ENCODE assay signal across 11 mouse cellular contexts in genomic region chr15:30285572-30286244, GRCm38 (mm10).
DNase-seq lines count a peak whose midpoint lies in the region; ATAC-seq lines count a peak whose summit lies in the region.
"Had no signal": no experiment of that assay in that cellular context is flagged by ENCODE, and none has a peak within 500 bp of the region (broad histone marks: within the 10 kb centered on the region; RNA-seq: fewer than 3 reads in every experiment).

No protein-coding gene starts in this region.

- peak overlapping the region; percentile 23 for H3K4me2 ChIP-seq in hindbrain, embryonic 14.5 days (replicated peaks)
- no peak overlapping the region for H3K4me2 ChIP-seq in hindbrain, embryonic 11.5 days (replicated peaks; ENCODE audit: low read depth, low read length)
- H3K4me2 ChIP-seq: embryonic facial prominence, embryonic 12.5 days; heart, embryonic 15.5 days had no signal

- H3K27ac ChIP-seq in hindbrain, embryonic 14.5 days: peak overlapping the region; percentile 10; the same call in 1 of the 2 replicates
- no peak overlapping the region for H3K27ac ChIP-seq in hindbrain, embryonic 11.5 days (ENCODE audit: low read depth, low read length)
- H3K27ac ChIP-seq: embryonic facial prominence, embryonic 12.5 days; heart, embryonic 15.5 days had no signal

- WGBS in hindbrain, embryonic 14.5 days: 79% methylated on average over 15 of the region's 15 CpGs
- 89% methylated on average over 15 of the region's 15 CpGs for WGBS in hindbrain, embryonic 11.5 days

- DNase-seq in hindbrain, embryonic 14.5 days (ENCODE audit: low spot score): no peak
- no peak for DNase-seq in hindbrain, embryonic 11.5 days (ENCODE audit: low spot score)
- peak; percentile 33 for DNase-seq in right cerebral cortex, adult 18-20 months
- no peak for DNase-seq in right cerebral cortex, postnatal 4 days
- DNase-seq in layer of hippocampus, adult 18-20 months (ENCODE audit: low spot score in 2 of 2): peak; percentile 25 to 64
- peak; percentile 49 for DNase-seq in telencephalon, adult 2 months (ENCODE audit: low read depth, low spot score)
- no peak for DNase-seq in frontal cortex, postnatal 10 days (ENCODE audit: low spot score in 2 of 2)
- DNase-seq in testis, postnatal 10 days (ENCODE audit: low spot score): no peak

- no peak overlapping the region for H3K4me3 ChIP-seq in hindbrain, embryonic 14.5 days (replicated peaks; ENCODE audit: low read length)
- no peak overlapping the region for H3K4me3 ChIP-seq in hindbrain, embryonic 11.5 days (ENCODE audit: low read depth, low read length)
- H3K4me3 ChIP-seq: embryonic facial prominence, embryonic 12.5 days; heart, embryonic 15.5 days had no signal

- H3K27me3 ChIP-seq in hindbrain, embryonic 14.5 days (ENCODE audit: control insufficient read depth, insufficient read depth, low read length): no peaks in the 10 kb centered on the region
- H3K27me3 ChIP-seq in hindbrain, embryonic 11.5 days (ENCODE audit: control insufficient read depth, insufficient read depth, low read length): no peaks in the 10 kb centered on the region
- H3K27me3 ChIP-seq: CH12.LX; embryonic facial prominence, embryonic 12.5 days; heart, embryonic 15.5 days had no signal

- H3K9ac ChIP-seq in hindbrain, embryonic 14.5 days: no peak overlapping the region
- no peak overlapping the region for H3K9ac ChIP-seq in hindbrain, embryonic 11.5 days (ENCODE audit: low read depth, low read length)
- H3K9ac ChIP-seq: embryonic facial prominence, embryonic 12.5 days; heart, embryonic 15.5 days had no signal

- H3K36me3 ChIP-seq in hindbrain, embryonic 14.5 days (replicated peaks; ENCODE audit: control insufficient read depth, insufficient read depth): no peaks in the 10 kb centered on the region
- H3K36me3 ChIP-seq in hindbrain, embryonic 11.5 days (ENCODE audit: control insufficient read depth, insufficient read depth, low read length): no peaks in the 10 kb centered on the region
- H3K36me3 ChIP-seq: embryonic facial prominence, embryonic 12.5 days; heart, embryonic 15.5 days had no signal

- no peaks in the 10 kb centered on the region for H3K4me1 ChIP-seq in hindbrain, embryonic 14.5 days (replicated peaks; ENCODE audit: control insufficient read depth, insufficient read depth, low read length)
- no peaks in the 10 kb centered on the region for H3K4me1 ChIP-seq in hindbrain, embryonic 11.5 days (replicated peaks; ENCODE audit: control insufficient read depth, insufficient read depth, low read length)
- H3K4me1 ChIP-seq: embryonic facial prominence, embryonic 12.5 days; heart, embryonic 15.5 days had no signal

- no peaks in the 10 kb centered on the region for H3K9me3 ChIP-seq in hindbrain, embryonic 14.5 days (ENCODE audit: control insufficient read depth, low read length)
- no peaks in the 10 kb centered on the region for H3K9me3 ChIP-seq in hindbrain, embryonic 11.5 days (ENCODE audit: control insufficient read depth, low read length)
- H3K9me3 ChIP-seq: embryonic facial prominence, embryonic 12.5 days; heart, embryonic 15.5 days had no signal

- peak; percentile 58; the same call in 1 of the 2 replicates for ATAC-seq in hindbrain, embryonic 14.5 days (ENCODE audit: low FRiP score)
- ATAC-seq in hindbrain, embryonic 11.5 days (ENCODE audit: low FRiP score): no peak

Comparison
In these comparisons a context has a peak if more than half of its experiments do, and no peak if none do; other contexts are left out.
1. DNase-seq: peak in right cerebral cortex, adult 18-20 months (single experiment), layer of hippocampus, adult 18-20 months (2 of 2) and telencephalon, adult 2 months (single experiment); none in hindbrain, embryonic 14.5 days (single experiment), hindbrain, embryonic 11.5 days (single experiment), right cerebral cortex, postnatal 4 days (single experiment), frontal cortex, postnatal 10 days (0 of 2) and testis, postnatal 10 days (single experiment).